Mouse (Mus musculus): ENCODE results near the gene F13b. TPM values are rescaled to one million over a fixed set of nuclear protein-coding genes. Genes with fewer than 3 reads are reported as not detected.

F13b gene
- not detected in 2 replicates for polyA plus RNA-seq (2011; ENCODE audit: insufficient read depth, insufficient read length, low replicate concordance, missing spikeins)

GRCm38 (mm10) chr1:139501258-139501752 is at the start of gene F13b:
Gene F13b, plus strand, starts transcription at chr1:139501702.
- Histone ChIP-seq H3K27ac (ENCODE audit: control insufficient read depth, insufficient read depth, low read depth, low read length, poor library complexity) (no peak within 1 kb of the TSS), H3K4me3 (replicated peaks; ENCODE audit: control insufficient read depth, low read depth, low read length) (no peak within 1 kb of the TSS), H3K4me1 (ENCODE audit: control insufficient read depth, insufficient read depth, low read length) (no peaks in the 10 kb centered on the region)
- 84% methylated on average over 3 of the region's 3 CpGs for WGBS
- no peak for TF ChIP-seq POLR2A (IDR thresholded peaks at IDR 0.05; ENCODE audit: borderline replicate concordance, control insufficient read depth, low read depth, low read length)
- TF ChIP-seq CTCF (IDR thresholded peaks at IDR 0.05; ENCODE audit: control insufficient read depth, insufficient read depth, low read length), result no peak

- H3K4me1 ChIP-seq (ENCODE audit: control insufficient read depth, insufficient read depth, low read length), result no peaks in the 10 kb centered on the region; the same call in 1 of the 2 replicates
- no peak for TF ChIP-seq CTCF (IDR thresholded peaks at IDR 0.05; ENCODE audit: control insufficient read depth, insufficient read depth, low read length)
- TF ChIP-seq POLR2A (IDR thresholded peaks at IDR 0.05; ENCODE audit: borderline replicate concordance, control insufficient read depth, low read depth, low read length), result no peak; the same call in 1 of the 2 replicates
- under 1% methylated on average over 65 of the region's 65 CpGs for WGBS
- H3K27ac ChIP-seq (ENCODE audit: control insufficient read depth, insufficient read depth, low read depth, low read length, poor library complexity), result peak within 1 kb of the TSS; percentile 82
- H3K4me3 ChIP-seq (replicated peaks; ENCODE audit: control insufficient read depth, low read depth, low read length), result peak within 1 kb of the TSS; percentile 90
These were observed 46.9 kb upstream of the F13b start, which contains the start of gene Aspm for GRCm38 (mm10) chr1:139454340-139455225. Gene Aspm, plus strand, starts transcription at chr1:139454772.

- WGBS, result 2% methylated on average over 17 of the region's 17 CpGs
- Histone ChIP-seq H3K27ac (ENCODE audit: control insufficient read depth, insufficient read depth, low read depth, low read length, poor library complexity) (peak overlapping the region; percentile 82), H3K4me3 (replicated peaks; ENCODE audit: control insufficient read depth, low read depth, low read length) (peak overlapping the region; percentile 90), H3K4me1 (ENCODE audit: control insufficient read depth, insufficient read depth, low read length) (no peaks in the 10 kb centered on the region; the same call in 1 of the 2 replicates)
- TF ChIP-seq CTCF (IDR thresholded peaks at IDR 0.05; ENCODE audit: control insufficient read depth, insufficient read depth, low read length), result no peak
- no peak for TF ChIP-seq POLR2A (IDR thresholded peaks at IDR 0.05; ENCODE audit: borderline replicate concordance, control insufficient read depth, low read depth, low read length)
These were observed 46.2 kb upstream of the F13b start for GRCm38 (mm10) chr1:139455226-139455869.

- no peaks in the 10 kb centered on the region; the same call in 1 of the 2 replicates for H3K4me1 ChIP-seq (ENCODE audit: control insufficient read depth, insufficient read depth, low read length)
- no peak overlapping the region for H3K27ac ChIP-seq (ENCODE audit: control insufficient read depth, insufficient read depth, low read depth, low read length, poor library complexity)
- no peak for TF ChIP-seq POLR2A (IDR thresholded peaks at IDR 0.05; ENCODE audit: borderline replicate concordance, control insufficient read depth, low read depth, low read length)
- no peak for TF ChIP-seq CTCF (IDR thresholded peaks at IDR 0.05; ENCODE audit: control insufficient read depth, insufficient read depth, low read length)
- 32% methylated on average over 5 of the region's 5 CpGs for WGBS
- no peak overlapping the region for H3K4me3 ChIP-seq (replicated peaks; ENCODE audit: control insufficient read depth, low read depth, low read length)
These were observed 40.7 kb upstream of the F13b start for GRCm38 (mm10) chr1:139460807-139461206.

GRCm38 (mm10) chr1:139465936-139466335 is 35.6 kb upstream of the F13b start:
- TF ChIP-seq POLR2A (IDR thresholded peaks at IDR 0.05; ENCODE audit: borderline replicate concordance, control insufficient read depth, low read depth, low read length) (no peak), CTCF (IDR thresholded peaks at IDR 0.05; ENCODE audit: control insufficient read depth, insufficient read depth, low read length) (no peak)
- Histone ChIP-seq H3K4me3 (replicated peaks; ENCODE audit: control insufficient read depth, low read depth, low read length) (no peak overlapping the region), H3K4me1 (ENCODE audit: control insufficient read depth, insufficient read depth, low read length) (no peaks in the 10 kb centered on the region), H3K27ac (ENCODE audit: control insufficient read depth, insufficient read depth, low read depth, low read length, poor library complexity) (no peak overlapping the region)
- WGBS, result 76% methylated on average over 11 of the region's 11 CpGs

- H3K4me1 ChIP-seq (ENCODE audit: control insufficient read depth, insufficient read depth, low read length), result no peaks in the 10 kb centered on the region
- no peak overlapping the region for H3K27ac ChIP-seq (ENCODE audit: control insufficient read depth, insufficient read depth, low read depth, low read length, poor library complexity)
- no peak overlapping the region for H3K4me3 ChIP-seq (replicated peaks; ENCODE audit: control insufficient read depth, low read depth, low read length)
- TF ChIP-seq POLR2A (IDR thresholded peaks at IDR 0.05; ENCODE audit: borderline replicate concordance, control insufficient read depth, low read depth, low read length), result no peak
- no peak for TF ChIP-seq CTCF (IDR thresholded peaks at IDR 0.05; ENCODE audit: control insufficient read depth, insufficient read depth, low read length)
- 95% methylated on average over 11 of the region's 11 CpGs for WGBS
These were observed 22.6 kb upstream of the F13b start for GRCm38 (mm10) chr1:139478898-139479297.

GRCm38 (mm10) chr1:139480246-139480645 is 21.3 kb upstream of the F13b start:
- no peaks in the 10 kb centered on the region for H3K4me1 ChIP-seq (ENCODE audit: control insufficient read depth, insufficient read depth, low read length)
- 95% methylated on average over 8 of the region's 8 CpGs for WGBS
- no peak overlapping the region for H3K27ac ChIP-seq (ENCODE audit: control insufficient read depth, insufficient read depth, low read depth, low read length, poor library complexity)
- TF ChIP-seq POLR2A (IDR thresholded peaks at IDR 0.05; ENCODE audit: borderline replicate concordance, control insufficient read depth, low read depth, low read length), result no peak
- no peak for TF ChIP-seq CTCF (IDR thresholded peaks at IDR 0.05; ENCODE audit: control insufficient read depth, insufficient read depth, low read length)
- no peak overlapping the region for H3K4me3 ChIP-seq (replicated peaks; ENCODE audit: control insufficient read depth, low read depth, low read length)

- WGBS, result 94% methylated on average over 4 of the region's 4 CpGs
These were observed 20.4 kb upstream of the F13b start for GRCm38 (mm10) chr1:139481146-139481545.

More at GRCm38 (mm10) chr1:139481146-139481545, 20.4 kb upstream of the F13b start:
- H3K4me3 ChIP-seq (replicated peaks; ENCODE audit: control insufficient read depth, low read depth, low read length), result no peak overlapping the region
- H3K4me1 ChIP-seq (ENCODE audit: control insufficient read depth, insufficient read depth, low read length), result no peaks in the 10 kb centered on the region
- TF ChIP-seq CTCF (IDR thresholded peaks at IDR 0.05; ENCODE audit: control insufficient read depth, insufficient read depth, low read length) (no peak), POLR2A (IDR thresholded peaks at IDR 0.05; ENCODE audit: borderline replicate concordance, control insufficient read depth, low read depth, low read length) (no peak)
- no peak overlapping the region for H3K27ac ChIP-seq (ENCODE audit: control insufficient read depth, insufficient read depth, low read depth, low read length, poor library complexity)
